Mouse (Mus musculus) neural tube, embryonic 11.5 days (tissue): ENCODE measurements around the gene Gbe1. TPM values are rescaled to one million over a fixed set of nuclear protein-coding genes. Genes with fewer than 3 reads are reported as not detected.

Experiments
- ATAC-seq: fragments of 200-750 bp; cut with Nextera tagmentation; 2 replicates; pipeline ENCODE4 v1.8.0; 2017; ENCODE audit warnings: moderate number of reproducible peaks, mild to moderate bottlenecking, moderate TSS enrichment, moderate library complexity; ENCODE audit not compliant: insufficient read depth, low FRiP score, low TSS enrichment
- DNase-seq: peaks from one replicate; pipeline ENCODE4 v3.0.0-alpha.2; 2015; ENCODE audit warnings: low spot score
- H3K27ac ChIP-seq: fragments of 300-500 bp; sonication (generic); 2 replicates; pipeline ENCODE4 v1.5.1; 2014; ENCODE audit warnings: low read depth, mild to moderate bottlenecking, low read length
- H3K27me3 ChIP-seq: fragments of 300-500 bp; sonication (generic); 2 replicates; pipeline ENCODE4 v1.6.1; 2014; ENCODE audit warnings: mild to moderate bottlenecking, low read length, mixed read lengths; ENCODE audit not compliant: control insufficient read depth, insufficient read depth
- H3K36me3 ChIP-seq: fragments of 300-500 bp; sonication (generic); 2 replicates; pipeline ENCODE4 v1.6.1; 2014; ENCODE audit warnings: mild to moderate bottlenecking, low read length, moderate library complexity, mixed read lengths; ENCODE audit not compliant: control insufficient read depth, insufficient read depth
- H3K4me1 ChIP-seq: fragments of 300-500 bp; sonication (generic); 2 replicates; pipeline ENCODE4 v1.6.1; 2014; ENCODE audit warnings: low read length, mixed read lengths; ENCODE audit not compliant: control insufficient read depth, insufficient read depth
- H3K4me2 ChIP-seq: fragments of 300-500 bp; sonication (generic); 2 replicates; pipeline ENCODE4 v1.6.1; 2014; ENCODE audit warnings: low read depth, mild to moderate bottlenecking, moderate library complexity
- H3K4me3 ChIP-seq: fragments of 300-500 bp; sonication (generic); 2 replicates; pipeline ENCODE4 v1.5.1; 2014; ENCODE audit warnings: low read depth, low read length
- H3K9ac ChIP-seq: fragments of 300-500 bp; sonication (generic); 2 replicates; pipeline ENCODE4 v1.6.1; 2014; ENCODE audit warnings: mild to moderate bottlenecking, low read length
- H3K9me3 ChIP-seq: fragments of 300-500 bp; sonication (generic); 2 replicates; pipeline ENCODE4 v1.6.1; 2016; ENCODE audit warnings: low read length; ENCODE audit not compliant: control insufficient read depth
- WGBS: fragments of 180-500 bp; shearing (Covaris S2); extraction: QIAGEN DNeasy Blood & Tissue Kit; methylation state at CpG from one replicate; pipeline ENCODE4 v1.1.7; 2014; 5-methylcytosine and 5-hydroxymethylcytosine counted together
- polyA plus RNA-seq: library from polyadenylated mRNA; unstranded; fragments of >200 nt; fragmentation: Nextera tagmentation; extraction: Ambion mirVana; gene quantifications from 2 replicates; pipeline ENCODE4 v1.2.1, GENCODE M21; 2014

The Gbe1 gene
- polyA plus RNA-seq, 1 experiment from 2014 or later, result 15.2 TPM

- no peaks in the 10 kb centered on the region for H3K4me1 ChIP-seq
- H3K27ac ChIP-seq, result no peak overlapping the region
- DNase-seq (no peak), ATAC-seq (no peak)
- no peaks in the 10 kb centered on the region for H3K36me3 ChIP-seq
- 90% methylated on average over 9 of the region's 9 CpGs for WGBS
- no peaks in the 10 kb centered on the region for H3K27me3 ChIP-seq
- no peaks in the 10 kb centered on the region for H3K9me3 ChIP-seq
- no peak overlapping the region for H3K4me2 ChIP-seq
- H3K9ac ChIP-seq, result no peak overlapping the region
- no peak overlapping the region for H3K4me3 ChIP-seq
These were observed 12.7 kb downstream of the Gbe1 start for GRCm38 (mm10) chr16:70326339-70326948.

- DNase-seq, result no peak
- WGBS, result 91% methylated on average over 6 of the region's 6 CpGs
- Histone ChIP-seq H3K4me3 (no peak overlapping the region), H3K4me1 (no peaks in the 10 kb centered on the region), H3K9ac (no peak overlapping the region), H3K36me3 (no peaks in the 10 kb centered on the region), H3K9me3 (no peaks in the 10 kb centered on the region), H3K27me3 (no peaks in the 10 kb centered on the region), H3K4me2 (no peak overlapping the region), H3K27ac (no peak overlapping the region)
- ATAC-seq, result no peak
These were observed 14.8 kb downstream of the Gbe1 start for GRCm38 (mm10) chr16:70328566-70328965.

GRCm38 (mm10) chr16:70329036-70329435 lies 15.3 kb downstream of the Gbe1 start:
- DNase-seq (no peak), ATAC-seq (no peak)
- no peak overlapping the region for H3K4me3 ChIP-seq
- no peak overlapping the region for H3K9ac ChIP-seq
- 83% methylated on average over 10 of the region's 10 CpGs for WGBS
- no peaks in the 10 kb centered on the region for H3K4me1 ChIP-seq
- H3K36me3 ChIP-seq, result no peaks in the 10 kb centered on the region
- H3K27ac ChIP-seq, result no peak overlapping the region
- H3K9me3 ChIP-seq, result no peaks in the 10 kb centered on the region
- H3K27me3 ChIP-seq, result no peaks in the 10 kb centered on the region
- H3K4me2 ChIP-seq, result no peak overlapping the region

GRCm38 (mm10) chr16:70329471-70329870 lies 15.7 kb downstream of the Gbe1 start:
- H3K4me3 ChIP-seq, result no peak overlapping the region
- no peak for ATAC-seq
- no peaks in the 10 kb centered on the region for H3K9me3 ChIP-seq
- no peak overlapping the region for H3K9ac ChIP-seq
- WGBS, result 80% methylated on average over 6 of the region's 6 CpGs
- DNase-seq, result no peak
- H3K4me2 ChIP-seq, result no peak overlapping the region
- no peak overlapping the region for H3K27ac ChIP-seq
- no peaks in the 10 kb centered on the region for H3K27me3 ChIP-seq
- no peaks in the 10 kb centered on the region for H3K36me3 ChIP-seq
- no peaks in the 10 kb centered on the region for H3K4me1 ChIP-seq

- H3K27ac ChIP-seq, result no peak overlapping the region
- H3K27me3 ChIP-seq, result no peaks in the 10 kb centered on the region
- DNase-seq, result no peak
- 80% methylated on average over 2 of the region's 2 CpGs for WGBS
- no peaks in the 10 kb centered on the region for H3K9me3 ChIP-seq
- no peak overlapping the region for H3K4me2 ChIP-seq
- H3K36me3 ChIP-seq, result no peaks in the 10 kb centered on the region
- no peaks in the 10 kb centered on the region for H3K4me1 ChIP-seq
- no peak overlapping the region for H3K9ac ChIP-seq
- no peak overlapping the region for H3K4me3 ChIP-seq
- no peak for ATAC-seq
These were observed 16.3 kb downstream of the Gbe1 start for GRCm38 (mm10) chr16:70330007-70330406.

GRCm38 (mm10) chr16:70330626-70331275 lies 17.0 kb downstream of the Gbe1 start:
- no peaks in the 10 kb centered on the region for H3K27me3 ChIP-seq
- no peak overlapping the region for H3K4me2 ChIP-seq
- no peak overlapping the region for H3K9ac ChIP-seq
- H3K9me3 ChIP-seq, result no peaks in the 10 kb centered on the region
- no peak for DNase-seq
- H3K27ac ChIP-seq, result no peak overlapping the region
- 93% methylated on average over 10 of the region's 10 CpGs for WGBS
- no peak overlapping the region for H3K4me3 ChIP-seq
- H3K4me1 ChIP-seq, result no peaks in the 10 kb centered on the region
- H3K36me3 ChIP-seq, result no peaks in the 10 kb centered on the region
- ATAC-seq, result no peak

- H3K4me2 ChIP-seq, result no peak overlapping the region
- ATAC-seq, result no peak
- no peak for DNase-seq
- H3K9me3 ChIP-seq, result no peaks in the 10 kb centered on the region
- H3K4me3 ChIP-seq, result no peak overlapping the region
- H3K27ac ChIP-seq, result no peak overlapping the region
- no peaks in the 10 kb centered on the region for H3K36me3 ChIP-seq
- no peak overlapping the region for H3K9ac ChIP-seq
- H3K27me3 ChIP-seq, result no peaks in the 10 kb centered on the region
- no peaks in the 10 kb centered on the region for H3K4me1 ChIP-seq
- whole genome bisulfite sequencing, result 93% methylated on average over 5 of the region's 5 CpGs
These were observed 21.1 kb downstream of the Gbe1 start for GRCm38 (mm10) chr16:70334812-70335211.

- Histone ChIP-seq H3K9ac (no peak overlapping the region), H3K4me3 (no peak overlapping the region), H3K36me3 (no peaks in the 10 kb centered on the region), H3K27ac (no peak overlapping the region), H3K9me3 (no peaks in the 10 kb centered on the region), H3K27me3 (no peaks in the 10 kb centered on the region), H3K4me1 (no peaks in the 10 kb centered on the region), H3K4me2 (no peak overlapping the region)
- DNase-seq, result no peak
- no peak for ATAC-seq
These were observed 21.7 kb downstream of the Gbe1 start for GRCm38 (mm10) chr16:70335472-70335871.

- no peak overlapping the region for H3K27ac ChIP-seq
- H3K4me1 ChIP-seq, result no peaks in the 10 kb centered on the region
- H3K9me3 ChIP-seq, result no peaks in the 10 kb centered on the region
- WGBS, result 87% methylated on average over 3 of the region's 3 CpGs
- no peak overlapping the region for H3K4me3 ChIP-seq
- H3K4me2 ChIP-seq, result no peak overlapping the region
- ATAC-seq (no peak), DNase-seq (no peak)
- H3K9ac ChIP-seq, result no peak overlapping the region
- H3K36me3 ChIP-seq, result no peaks in the 10 kb centered on the region
- H3K27me3 ChIP-seq, result no peaks in the 10 kb centered on the region
These were observed 23.9 kb downstream of the Gbe1 start for GRCm38 (mm10) chr16:70337661-70338060.
